Mouse (Mus musculus) thymus, postnatal 10 days (tissue): ENCODE data around the gene B230104I21Rik.

ENCODE experiments used
- DNase-seq, 2 experiments: peaks; one replicate each; pipeline ENCODE4 v3.0.0; 2021; ENCODE audit warnings: low spot score in 2 of 2

The B230104I21Rik gene

DNA sequence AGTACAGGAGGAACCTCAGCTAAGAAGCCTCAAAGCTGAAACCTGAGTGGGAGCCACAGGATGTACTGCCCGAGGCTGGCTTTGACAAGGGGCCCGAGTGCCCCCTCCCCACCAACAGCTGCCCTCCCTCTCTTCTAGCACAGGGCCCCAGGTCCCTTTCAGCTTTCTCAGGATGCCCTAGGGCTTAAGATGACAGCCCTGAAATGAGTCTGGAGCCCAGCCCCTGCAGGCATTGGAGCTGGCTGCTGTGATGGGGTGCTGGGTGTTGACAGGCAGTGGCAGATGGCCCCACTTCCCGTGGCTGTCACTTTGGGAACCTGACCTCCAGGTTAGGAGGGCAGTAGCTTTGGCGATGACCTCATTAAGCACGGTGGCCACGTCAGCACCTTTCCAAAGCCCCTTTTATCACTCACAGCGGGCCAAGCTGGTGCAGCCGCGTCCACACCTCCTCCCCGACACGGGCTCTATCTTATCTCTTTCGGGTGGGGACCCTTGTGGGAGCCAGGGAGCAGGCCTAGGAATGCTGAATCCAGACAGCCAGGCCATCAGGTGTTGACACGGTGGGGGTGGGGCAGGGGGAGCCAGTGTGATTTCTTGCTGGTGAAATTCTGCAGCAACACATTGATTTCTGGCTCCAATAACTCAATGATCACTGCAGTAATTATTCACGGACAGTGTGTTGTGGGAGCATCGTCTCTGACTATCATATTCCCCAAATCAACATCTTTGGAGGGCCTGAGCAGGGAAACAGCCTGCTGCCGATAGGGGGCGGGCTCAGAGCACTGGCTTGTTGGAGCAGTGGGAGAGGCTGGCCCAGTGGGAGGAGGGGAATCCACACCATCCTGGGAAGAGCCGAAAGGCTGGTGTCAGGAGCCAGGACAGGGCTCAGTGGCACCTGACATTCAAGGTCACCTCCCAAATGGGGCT lies 57.5 kb downstream of the B230104I21Rik start:
- DNase-seq, result no peak

DNA sequence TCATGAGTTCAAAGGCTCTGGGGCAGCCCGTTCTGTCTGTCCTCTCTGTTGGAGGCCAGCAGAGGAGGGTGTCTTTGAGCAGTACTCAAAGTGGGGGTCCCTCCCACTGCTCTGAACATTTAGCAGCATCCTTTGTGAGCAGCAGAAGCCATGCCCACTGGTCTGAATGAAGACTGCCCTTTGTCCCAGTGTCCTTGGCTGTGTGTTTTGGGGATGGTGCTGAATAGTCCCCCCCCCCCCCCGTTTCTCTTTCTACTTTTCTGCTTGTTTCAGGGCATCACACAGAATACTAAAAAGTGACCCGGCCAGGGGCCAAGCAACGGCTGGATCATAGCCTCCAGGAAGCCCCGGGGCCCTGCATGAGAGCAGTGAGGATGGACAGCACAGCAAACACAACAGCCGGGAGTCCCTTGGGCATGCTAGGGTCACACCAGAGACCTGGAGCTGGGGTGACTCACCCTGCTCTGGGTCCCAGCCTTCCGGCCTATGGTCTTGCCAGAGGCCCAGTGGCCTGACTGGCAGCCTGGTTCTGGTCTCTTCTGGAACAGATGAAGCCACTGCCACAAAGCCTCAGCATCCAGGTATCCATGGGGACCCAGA lies 58.3 kb downstream of the B230104I21Rik start:
- DNase-seq, result no peak

GRCm38 (mm10) chr4:154396652-154397301 lies 60.9 kb downstream of the B230104I21Rik start:
- no peak for DNase-seq
